Mouse (Mus musculus) liver, embryonic 11.5 days (tissue): ENCODE results near the gene Aldh16a1. TPM values are rescaled to one million over a fixed set of nuclear protein-coding genes. Genes with fewer than 3 reads are reported as not detected.
"Not testable (repeated sequence)": the region's sequence is repeated elsewhere in the genome, so short reads cannot be mapped to it uniquely, and the experiment has no call there.

Experiments used
- ATAC-seq: fragments of 200-750 bp; cut with Nextera tagmentation; replicated peaks from 2 replicates; pipeline ENCODE4 v1.8.0; 2017; ENCODE audit warnings: moderate number of reproducible peaks, mild to moderate bottlenecking, moderate TSS enrichment, moderate library complexity; ENCODE audit not compliant: low FRiP score
- DNase-seq: peaks from one replicate; pipeline ENCODE4 v3.0.0-alpha.2; 2017; ENCODE audit warnings: low spot score
- H3K27ac ChIP-seq: fragments of 300-500 bp; sonication (generic); 2 replicates; pipeline ENCODE4 v1.5.1; 2014; ENCODE audit warnings: mild to moderate bottlenecking, low read depth, low read length, control low read depth
- H3K27me3 ChIP-seq: fragments of 300-500 bp; sonication (generic); replicated peaks from 2 replicates; pipeline ENCODE4 v1.6.1; 2014; ENCODE audit warnings: low read length, mixed read lengths; ENCODE audit not compliant: control insufficient read depth, insufficient read depth
- H3K36me3 ChIP-seq: fragments of 300-500 bp; sonication (generic); 2 replicates; pipeline ENCODE4 v1.6.1; 2014; ENCODE audit warnings: mild to moderate bottlenecking, low read length, moderate library complexity, mixed read lengths; ENCODE audit not compliant: control insufficient read depth, insufficient read depth
- H3K4me1 ChIP-seq: fragments of 300-500 bp; sonication (generic); replicated peaks from 2 replicates; pipeline ENCODE4 v1.6.1; 2014; ENCODE audit warnings: low read length, mixed read lengths; ENCODE audit not compliant: control insufficient read depth, insufficient read depth
- H3K4me2 ChIP-seq: fragments of 300-500 bp; sonication (generic); 2 replicates; pipeline ENCODE4 v1.6.1; 2014; ENCODE audit warnings: mild to moderate bottlenecking, control low read depth, moderate library complexity
- H3K4me3 ChIP-seq: fragments of 300-500 bp; sonication (generic); 2 replicates; pipeline ENCODE4 v1.5.1; 2014; ENCODE audit warnings: low read depth, low read length, control low read depth
- H3K9ac ChIP-seq: fragments of 300-500 bp; sonication (generic); 2 replicates; pipeline ENCODE4 v1.6.1; 2014; ENCODE audit warnings: low read depth, low read length, control low read depth
- H3K9me3 ChIP-seq: fragments of 300-500 bp; sonication (generic); 2 replicates; pipeline ENCODE4 v1.6.1; 2016; ENCODE audit warnings: low read length, inconsistent platforms, mixed read lengths; ENCODE audit not compliant: control insufficient read depth
- WGBS: fragments of 180-500 bp; shearing (Covaris S2); extraction: QIAGEN DNeasy Blood & Tissue Kit; methylation state at CpG from one replicate; pipeline ENCODE4 v1.1.7; 2014; 5-methylcytosine and 5-hydroxymethylcytosine counted together
- polyA plus RNA-seq: library from polyadenylated mRNA; unstranded; fragments of >200 nt; fragmentation: Nextera tagmentation; extraction: Ambion mirVana; gene quantifications from 2 replicates; pipeline ENCODE4 v1.2.1, GENCODE M21; 2014

Aldh16a1 gene
- polyA plus RNA-seq, 1 experiment from 2014 or later, result 60.6 TPM

DNA sequence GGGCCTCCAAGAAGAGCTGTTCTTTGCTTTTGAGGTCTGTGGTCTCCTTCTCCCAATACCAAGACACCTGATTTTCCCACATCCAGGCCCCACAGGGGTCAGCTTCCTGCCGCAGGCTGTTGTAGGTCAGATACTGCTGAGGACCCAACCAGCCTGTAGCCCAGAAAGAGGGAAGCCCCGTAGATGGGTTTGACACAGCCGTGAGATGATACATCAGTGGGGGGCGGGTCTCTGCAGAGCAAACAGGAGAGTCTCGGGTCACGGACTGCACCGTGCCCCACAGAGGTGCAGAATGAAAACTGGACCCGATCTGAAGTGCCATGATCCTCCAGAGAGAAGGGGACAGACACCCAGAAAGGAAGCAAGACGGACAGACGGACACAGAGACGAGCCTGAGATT lies 51.9 kb downstream of the Aldh16a1 start:
- peak overlapping the region; percentile 31 for H3K9ac ChIP-seq
- H3K4me2 ChIP-seq, result peak overlapping the region; percentile 57
- 63% methylated on average over 11 of the region's 11 CpGs for WGBS
- H3K9me3 ChIP-seq, result no peaks in the 10 kb centered on the region
- DNase-seq, result no peak
- H3K27me3 ChIP-seq, result no peaks in the 10 kb centered on the region
- H3K4me3 ChIP-seq, result 0 out of 2 replicates have a peak overlapping the region, but pooled peaks have one; percentile 5
- ATAC-seq, result no peak
- H3K27ac ChIP-seq, result no peak overlapping the region
- H3K36me3 ChIP-seq, result no peaks in the 10 kb centered on the region
- H3K4me1 ChIP-seq, result peaks cover 6% of the 10 kb centered on the region

DNA sequence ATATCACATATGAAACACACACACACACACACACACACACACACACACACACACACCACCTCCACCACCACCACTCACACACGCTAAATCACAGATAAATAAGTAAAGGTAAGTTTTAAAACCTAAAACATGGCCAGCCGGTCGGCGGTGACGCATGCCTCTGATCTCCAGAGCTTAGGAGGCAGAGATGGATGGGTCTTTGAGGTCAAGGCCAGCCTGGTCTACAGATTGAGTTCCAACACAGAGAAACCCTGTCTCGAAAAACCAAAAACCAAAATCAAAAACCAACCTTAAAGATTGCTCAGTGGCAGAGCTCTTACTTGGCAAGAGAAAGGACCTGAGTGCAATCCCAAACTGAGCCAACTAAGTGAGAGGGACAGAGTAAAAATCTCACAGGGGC lies 54.3 kb downstream of the Aldh16a1 start:
- H3K36me3 ChIP-seq, result no peaks in the 10 kb centered on the region
- no peak overlapping the region for H3K27ac ChIP-seq
- no peaks in the 10 kb centered on the region for H3K9me3 ChIP-seq
- WGBS, result 85% methylated on average over 6 of the region's 6 CpGs
- H3K27me3 ChIP-seq, result no peaks in the 10 kb centered on the region
- H3K9ac ChIP-seq, result no peak overlapping the region
- ATAC-seq, result no peak
- no peak for DNase-seq
- H3K4me1 ChIP-seq, result peaks cover 6% of the 10 kb centered on the region
- H3K4me3 ChIP-seq, result no peak overlapping the region
- no peak overlapping the region for H3K4me2 ChIP-seq

DNA sequence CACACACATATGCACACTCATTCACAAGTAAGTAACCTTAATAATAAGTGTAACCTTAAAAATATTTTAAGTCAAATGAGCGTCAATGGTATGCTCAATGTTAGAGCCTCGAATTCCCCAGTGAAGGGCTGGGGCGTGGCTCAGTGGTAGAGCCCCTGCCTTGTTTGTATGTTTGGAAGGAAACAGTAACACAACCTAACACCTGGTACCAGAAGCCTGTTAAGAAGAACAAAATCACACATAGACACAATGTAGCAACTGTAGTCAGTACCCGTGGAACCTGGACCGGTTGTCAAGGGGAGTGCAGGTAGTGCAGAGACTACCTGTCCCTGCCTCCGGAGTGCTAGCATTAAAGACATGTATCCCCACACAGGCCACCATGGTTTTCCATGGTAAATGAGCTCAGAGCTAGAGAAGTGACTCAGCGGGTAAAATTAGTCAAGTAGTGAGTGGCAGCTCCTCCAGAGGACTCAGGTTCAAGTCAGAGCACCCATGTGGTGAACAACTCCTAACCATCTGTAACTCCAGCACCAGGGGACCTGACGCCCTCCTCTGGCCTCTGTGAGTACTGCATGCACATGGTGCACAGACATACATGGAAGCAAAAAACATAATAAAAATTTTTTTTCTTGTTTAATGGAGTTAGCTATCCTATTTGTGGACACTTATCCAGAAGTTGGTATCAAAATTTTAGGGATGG lies 55.7 kb downstream of the Aldh16a1 start:
- H3K4me2 ChIP-seq, result no peak overlapping the region

DNA sequence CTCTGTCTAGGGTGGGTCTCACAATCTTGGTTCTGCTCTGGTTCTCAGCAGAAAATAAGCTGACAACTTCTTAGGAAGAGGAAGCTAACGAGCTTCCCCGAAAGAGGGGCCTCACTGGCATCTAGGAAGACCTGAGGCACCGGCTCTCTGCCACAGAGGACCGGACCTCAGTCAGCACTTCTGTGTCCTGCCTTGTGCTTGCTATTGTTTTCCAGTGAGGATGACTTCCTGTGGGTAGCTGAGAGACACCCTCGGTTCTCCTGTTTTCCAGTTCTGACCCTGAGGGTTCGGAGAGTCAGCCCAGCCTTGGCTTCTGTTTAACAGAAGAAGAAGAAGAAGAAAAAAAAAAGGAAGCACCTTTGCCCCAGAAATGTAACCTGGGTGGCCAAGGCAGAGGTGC lies 56.9 kb downstream of the Aldh16a1 start:
- Histone ChIP-seq H3K36me3 (no peaks in the 10 kb centered on the region), H3K4me2 (no peak overlapping the region), H3K9me3 (no peaks in the 10 kb centered on the region), H3K27me3 (no peaks in the 10 kb centered on the region), H3K9ac (0 out of 2 replicates have a peak overlapping the region, but pooled peaks have one; percentile 37), H3K4me1 (peaks cover 7% of the 10 kb centered on the region), H3K27ac (peak overlapping the region; percentile 30; the same call in 1 of the 2 replicates), H3K4me3 (no peak overlapping the region)
- WGBS, result 36% methylated on average over 6 of the region's 6 CpGs
- ATAC-seq (no peak), DNase-seq (no peak)

More for the DNA sequence above, 55.7 kb downstream of the Aldh16a1 start:
- DNase-seq, result no peak
- ATAC-seq, result no peak
- no peak overlapping the region for H3K9ac ChIP-seq
- no peak overlapping the region for H3K4me3 ChIP-seq
- H3K4me1 ChIP-seq, result no peaks in the 10 kb centered on the region; the same call in none of the 2 replicates
- H3K9me3 ChIP-seq, result no peaks in the 10 kb centered on the region
- no peaks in the 10 kb centered on the region for H3K27me3 ChIP-seq
- no peaks in the 10 kb centered on the region for H3K36me3 ChIP-seq
- 84% methylated on average over 8 of the region's 8 CpGs for WGBS
- H3K27ac ChIP-seq, result no peak overlapping the region

DNA sequence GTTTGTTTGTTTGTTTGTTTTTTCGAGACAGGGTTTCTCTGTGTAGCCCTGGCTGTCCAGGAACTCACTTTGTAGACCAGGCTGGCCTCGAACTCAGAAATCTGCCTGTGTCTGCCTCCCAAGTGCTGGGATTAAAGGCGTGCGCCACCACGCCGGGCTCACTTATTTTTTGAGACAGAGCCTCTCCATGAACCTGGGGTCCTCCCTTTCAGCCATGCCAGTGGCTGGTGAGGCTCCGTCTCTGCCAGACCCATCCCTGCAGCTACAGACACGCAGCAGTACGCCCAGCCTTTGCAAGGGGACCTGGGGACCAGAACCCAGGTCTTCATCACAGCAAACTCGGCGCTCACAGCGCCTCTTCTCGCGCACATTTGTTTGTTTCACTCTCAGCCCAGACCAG lies 58.4 kb downstream of the Aldh16a1 start:
- not testable (repeated sequence) for H3K9me3 ChIP-seq

DNA sequence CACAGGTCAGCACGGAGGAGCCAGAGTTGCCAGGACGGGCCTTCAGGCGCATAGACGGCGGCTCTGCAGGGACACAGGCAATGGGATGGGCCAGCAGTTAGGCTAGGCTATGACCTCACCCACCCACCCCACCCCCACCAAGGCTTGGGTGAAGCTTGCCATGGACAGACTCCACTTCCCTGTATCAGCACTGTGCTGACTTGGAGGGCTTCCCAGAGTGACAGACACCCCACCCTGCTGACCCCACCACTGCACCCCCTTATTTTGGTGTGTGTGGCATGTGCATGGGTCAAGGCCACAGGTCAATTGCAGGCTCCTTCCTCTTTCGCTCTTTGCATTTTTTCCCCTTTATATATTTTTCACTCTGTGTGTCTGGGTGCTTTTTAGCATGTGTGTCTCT lies 59.0 kb downstream of the Aldh16a1 start:
- 58% methylated on average over 6 of the region's 6 CpGs for WGBS
- peaks cover 20% of the 10 kb centered on the region for H3K4me1 ChIP-seq

More for the DNA sequence above, 58.4 kb downstream of the Aldh16a1 start:
- H3K27me3 ChIP-seq, DNase-seq, H3K9ac ChIP-seq, H3K27ac ChIP-seq, H3K4me2 ChIP-seq, H3K36me3 ChIP-seq, ATAC-seq, H3K4me3 ChIP-seq: not testable (repeated sequence)
- H3K4me1 ChIP-seq, result peaks cover 14% of the 10 kb centered on the region
- WGBS, result 87% methylated on average over 14 of the region's 14 CpGs

DNA sequence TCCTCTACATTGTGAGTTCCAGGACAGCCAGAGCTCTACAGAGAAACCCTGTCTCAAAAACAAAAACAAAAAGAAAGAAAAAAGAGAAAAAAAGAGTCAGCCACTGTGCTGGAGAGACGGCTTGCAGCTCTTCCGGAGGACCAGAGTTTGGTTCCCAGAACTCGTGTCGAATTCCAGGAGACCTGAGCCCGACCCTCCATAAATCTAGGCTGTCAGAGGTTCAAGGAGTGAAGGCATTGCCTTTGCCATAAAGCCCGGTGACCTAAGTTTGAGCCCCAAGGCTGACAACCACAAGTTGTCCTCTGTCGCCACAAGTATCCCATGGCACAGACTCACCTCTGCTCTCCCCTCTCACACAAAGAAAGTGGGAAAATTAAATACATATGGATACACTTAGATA lies 60.3 kb downstream of the Aldh16a1 start:
- ATAC-seq (no peak), DNase-seq (no peak)
- no peaks in the 10 kb centered on the region for H3K27me3 ChIP-seq
- no peaks in the 10 kb centered on the region for H3K9me3 ChIP-seq
- peaks cover 23% of the 10 kb centered on the region for H3K4me1 ChIP-seq
- H3K4me2 ChIP-seq, result no peak overlapping the region
- WGBS, result 59% methylated on average over 7 of the region's 7 CpGs
- H3K9ac ChIP-seq, result no peak overlapping the region
- H3K4me3 ChIP-seq, result no peak overlapping the region
- H3K36me3 ChIP-seq, result no peaks in the 10 kb centered on the region
- H3K27ac ChIP-seq, result no peak overlapping the region

More for the DNA sequence above, 59.0 kb downstream of the Aldh16a1 start:
- H3K27ac ChIP-seq, result no peak overlapping the region
- H3K27me3 ChIP-seq, result no peaks in the 10 kb centered on the region
- H3K9ac ChIP-seq, result no peak overlapping the region
- H3K4me2 ChIP-seq, result no peak overlapping the region
- no peaks in the 10 kb centered on the region for H3K36me3 ChIP-seq
- no peak overlapping the region for H3K4me3 ChIP-seq
- H3K9me3 ChIP-seq, result no peaks in the 10 kb centered on the region
- ATAC-seq (no peak), DNase-seq (no peak)

DNA sequence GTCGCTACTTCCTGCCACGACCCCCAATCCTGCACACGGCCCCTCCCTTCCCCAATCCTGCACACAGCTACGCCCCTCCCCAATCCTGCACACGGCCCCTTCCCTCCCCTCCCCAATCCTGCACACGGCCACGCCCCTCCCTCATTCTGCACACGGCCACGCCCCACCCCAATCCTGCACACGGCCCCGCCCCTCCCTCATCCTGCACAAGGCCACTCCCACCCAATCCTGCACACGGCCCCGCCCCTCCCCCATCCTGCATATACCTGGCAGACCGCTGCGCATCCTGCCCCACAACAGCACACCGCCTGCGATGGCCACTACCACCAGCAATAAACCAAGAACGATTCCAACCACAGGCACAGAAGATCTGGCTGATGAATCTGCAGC lies 60.9 kb downstream of the Aldh16a1 start:
- Histone ChIP-seq H3K4me1 (peaks cover 23% of the 10 kb centered on the region), H3K27me3 (no peaks in the 10 kb centered on the region), H3K4me2 (peak overlapping the region; percentile 70), H3K9ac (0 out of 2 replicates have a peak overlapping the region, but pooled peaks have one; percentile 37), H3K36me3 (no peaks in the 10 kb centered on the region), H3K9me3 (no peaks in the 10 kb centered on the region), H3K4me3 (0 out of 2 replicates have a peak overlapping the region, but pooled peaks have one; percentile 14), H3K27ac (peak overlapping the region; percentile 63; the same call in 1 of the 2 replicates)
- ATAC-seq (no peak), DNase-seq (peak; percentile 52)
- WGBS, result 24% methylated on average over 18 of the region's 18 CpGs
